Mouse (Mus musculus) embryonic fibroblast, embryonic 13.5 days (primary cell): ENCODE results near the gene Itih5. TPM values are rescaled to one million over a fixed set of nuclear protein-coding genes. Genes with fewer than 3 reads are reported as not detected.

Source experiments
- H3K27ac ChIP-seq: 2 replicates; pipeline ENCODE4 v1.5.1; 2012; ENCODE audit warnings: low read length, control low read depth, inconsistent platforms; ENCODE audit not compliant: insufficient read depth
- H3K4me1 ChIP-seq: 2 replicates; pipeline ENCODE4 v1.6.1; 2011; ENCODE audit warnings: low read length; ENCODE audit not compliant: control insufficient read depth, insufficient read depth
- H3K4me3 ChIP-seq: 2 replicates; pipeline ENCODE4 v1.5.1; 2011; ENCODE audit warnings: mild to moderate bottlenecking, control low read depth, low read length; ENCODE audit not compliant: insufficient read depth
- CTCF ChIP-seq: IDR thresholded peaks from 2 replicates; pipeline ENCODE4 v1.5.1; 2011; ENCODE audit warnings: mild to moderate bottlenecking, control low read depth, low read length, moderate library complexity, borderline replicate concordance; ENCODE audit not compliant: insufficient read depth
- POLR2A ChIP-seq: IDR thresholded peaks from 2 replicates; pipeline ENCODE4 v1.6.1; 2011; ENCODE audit warnings: low read depth, mild to moderate bottlenecking, control low read depth, low read length, moderate library complexity
- polyA plus RNA-seq: library from polyadenylated mRNA; stranded (reverse); fragments of >200 nt; gene quantifications from 2 replicates; pipeline ENCODE4 v1.2.4, GENCODE M21; 2011; ENCODE audit warnings: low read depth; ENCODE audit not compliant: missing spikeins, insufficient read length

Gene Itih5
- polyA plus RNA-seq, 1 experiment = 8.5 TPM

DNA sequence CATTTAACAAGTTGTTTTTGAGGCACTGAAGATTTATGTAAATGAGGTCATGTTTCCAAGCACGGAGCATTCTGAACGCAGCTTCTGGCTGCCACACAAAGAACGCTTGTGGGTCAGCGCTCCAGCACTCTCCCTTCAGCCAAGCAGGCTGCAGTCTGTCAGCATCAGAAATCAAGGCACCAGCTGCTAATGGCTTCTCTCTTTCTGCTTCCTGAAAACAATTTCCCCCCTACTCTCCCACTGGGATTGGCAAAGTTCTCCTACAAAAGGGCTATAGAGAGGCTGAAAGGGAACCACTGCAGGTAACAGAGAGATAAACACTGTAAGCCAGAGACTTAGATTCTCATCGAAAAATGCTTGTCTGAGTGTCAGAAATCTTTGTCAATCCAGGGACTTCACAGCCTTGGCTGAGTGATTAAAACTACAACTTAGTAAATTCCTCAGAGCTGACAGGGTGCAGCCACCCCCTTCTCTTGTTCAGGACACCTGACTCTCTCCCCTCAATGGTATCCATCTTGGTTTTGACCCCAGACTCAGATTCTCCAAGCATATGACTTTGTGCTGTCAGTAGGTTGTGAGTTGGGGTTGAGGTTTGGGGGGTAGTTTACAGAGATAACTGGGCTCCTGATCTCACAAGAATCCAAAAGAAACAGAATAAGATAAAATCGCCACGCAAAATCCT lies 63.3 kb downstream of the Itih5 start:
- no peaks in the 10 kb centered on the region for H3K4me1 ChIP-seq
- TF ChIP-seq CTCF (no peak), POLR2A (no peak)
- H3K4me3 ChIP-seq = no peak overlapping the region
- H3K27ac ChIP-seq = no peak overlapping the region

DNA sequence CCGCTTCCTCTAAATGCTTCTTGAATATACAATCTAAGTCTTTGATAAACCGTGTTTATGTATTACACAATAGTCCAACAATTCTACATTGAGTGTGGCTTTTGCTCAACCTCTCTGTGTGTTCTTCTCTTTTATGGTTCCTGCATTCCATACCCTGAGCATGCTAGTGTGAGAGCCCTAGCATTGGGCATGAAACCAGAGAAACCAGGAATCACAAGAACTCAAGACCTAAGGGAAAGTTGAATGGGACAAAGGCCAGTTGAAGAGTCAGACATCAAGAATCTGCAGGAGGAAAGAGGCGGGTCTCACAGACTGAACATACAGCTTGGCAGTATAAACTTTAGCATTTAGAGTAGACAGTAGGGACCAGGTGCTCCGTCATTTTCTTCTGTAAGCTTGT lies 68.5 kb downstream of the Itih5 start:
- Histone ChIP-seq H3K4me1 (no peaks in the 10 kb centered on the region), H3K4me3 (no peak overlapping the region), H3K27ac (no peak overlapping the region)
- no peak for TF ChIP-seq POLR2A
- no peak for TF ChIP-seq CTCF

DNA sequence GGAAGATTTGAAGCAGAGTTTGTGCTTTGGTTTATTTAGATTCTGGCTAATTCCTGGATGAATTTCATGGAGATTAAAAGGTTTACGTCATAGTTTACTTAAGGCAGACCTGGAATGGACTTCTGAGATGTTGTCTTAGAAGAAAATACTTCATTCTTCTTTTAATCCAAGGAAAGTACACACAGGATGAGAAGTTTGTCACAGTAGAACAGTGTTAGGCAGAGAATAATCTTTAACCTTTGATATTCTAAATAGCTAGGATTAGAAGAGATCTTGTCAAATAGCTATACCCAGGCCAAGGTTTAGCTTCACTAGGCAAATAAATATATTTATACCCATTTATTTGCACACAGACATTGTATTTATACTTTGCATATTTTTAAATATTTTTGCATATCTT lies 73.5 kb downstream of the Itih5 start:
- TF ChIP-seq POLR2A (no peak), CTCF (no peak)
- H3K27ac ChIP-seq = no peak overlapping the region
- no peaks in the 10 kb centered on the region for H3K4me1 ChIP-seq
- H3K4me3 ChIP-seq = no peak overlapping the region

DNA sequence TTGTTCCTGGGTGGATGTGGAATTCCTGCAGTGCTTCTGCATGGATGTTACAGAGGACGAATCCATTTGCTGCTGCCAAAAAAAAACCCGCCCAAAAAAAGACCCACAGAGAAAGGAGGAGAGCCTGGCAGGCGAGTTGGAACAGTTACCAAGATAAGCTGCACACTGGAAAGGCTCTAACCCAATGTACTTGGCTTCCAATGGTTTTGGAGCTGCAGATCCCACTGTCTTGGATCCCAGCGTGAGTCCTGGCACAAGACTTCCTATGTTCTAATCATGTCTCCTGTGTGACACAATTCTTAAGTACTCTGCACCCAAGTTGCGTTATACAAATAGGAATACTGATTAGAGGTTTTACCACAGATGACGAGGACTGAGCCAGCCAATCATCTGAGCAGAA lies 78.6 kb downstream of the Itih5 start:
- TF ChIP-seq POLR2A (no peak), CTCF (no peak)
- no peak overlapping the region for H3K4me3 ChIP-seq
- H3K4me1 ChIP-seq = no peaks in the 10 kb centered on the region
- H3K27ac ChIP-seq = no peak overlapping the region

DNA sequence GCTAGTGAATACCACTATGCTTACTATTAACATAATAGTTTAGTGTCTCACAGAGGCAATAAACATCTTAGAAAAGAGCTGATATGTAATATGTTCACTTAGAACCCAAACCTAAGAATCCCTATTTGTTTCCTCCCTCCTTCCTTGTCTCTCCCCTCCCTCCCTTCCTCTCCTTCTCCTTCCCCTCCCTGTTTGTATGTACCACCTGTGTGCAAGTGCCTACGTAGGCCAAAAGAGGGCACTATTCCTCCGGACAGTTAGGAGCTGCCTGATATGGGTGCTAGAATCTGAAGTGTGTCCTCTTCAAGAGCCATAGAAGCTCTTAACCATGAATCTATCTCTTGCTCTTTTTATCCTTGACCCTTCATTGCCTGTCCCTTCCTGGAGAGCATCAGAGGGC lies 83.2 kb downstream of the Itih5 start:
- no peak for TF ChIP-seq POLR2A
- TF ChIP-seq CTCF = no peak
- Histone ChIP-seq H3K4me1 (no peaks in the 10 kb centered on the region), H3K27ac (no peak overlapping the region), H3K4me3 (no peak overlapping the region)

DNA sequence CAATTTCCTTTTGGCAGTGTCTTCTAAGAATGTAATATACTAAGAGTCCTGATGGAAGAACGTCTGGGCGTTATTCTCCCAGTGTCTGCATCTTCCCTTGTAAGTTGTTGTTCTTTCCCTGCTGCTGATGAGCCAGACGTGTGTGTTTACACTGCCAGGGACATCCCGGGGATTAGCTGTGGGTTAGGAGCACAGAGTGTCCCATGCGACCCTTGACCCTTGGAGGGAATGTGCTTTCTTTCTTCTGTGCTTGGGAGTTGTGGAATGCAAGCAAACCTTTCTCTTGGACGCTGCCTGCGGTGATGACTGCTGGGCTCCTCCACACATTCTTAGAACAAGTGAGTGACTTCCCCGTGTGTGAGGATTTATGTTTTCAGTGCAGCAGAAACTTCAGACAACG lies 89.6 kb downstream of the Itih5 start:
- H3K27ac ChIP-seq = no peak overlapping the region
- no peaks in the 10 kb centered on the region for H3K4me1 ChIP-seq

DNA sequence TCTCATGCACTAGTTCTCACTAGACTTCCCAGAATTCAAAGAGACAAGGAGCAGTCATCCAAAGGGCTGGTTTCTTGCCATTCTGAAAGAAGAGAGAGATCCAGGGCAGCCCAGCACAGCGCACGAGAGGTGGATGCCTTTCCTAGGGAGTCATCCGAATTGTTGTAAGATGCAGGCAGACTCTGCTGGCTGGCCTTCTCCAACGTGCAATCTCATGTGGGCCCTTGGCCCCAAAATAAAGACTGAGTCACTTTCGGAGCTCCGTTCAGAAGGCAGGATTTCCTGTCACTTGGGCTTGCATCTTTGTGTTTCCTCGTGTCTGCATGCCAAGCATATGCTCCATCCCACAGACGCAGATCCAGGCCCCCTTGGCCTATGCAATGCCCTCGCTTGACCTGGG lies 97.1 kb downstream of the Itih5 start:
- Histone ChIP-seq H3K4me3 (no peak overlapping the region), H3K27ac (peak overlapping the region; percentile 76), H3K4me1 (peaks cover 5% of the 10 kb centered on the region)
- TF ChIP-seq CTCF = no peak
- no peak for TF ChIP-seq POLR2A

More for the DNA sequence above, 89.6 kb downstream of the Itih5 start:
- TF ChIP-seq CTCF (no peak), POLR2A (no peak)
- no peak overlapping the region for H3K4me3 ChIP-seq

DNA sequence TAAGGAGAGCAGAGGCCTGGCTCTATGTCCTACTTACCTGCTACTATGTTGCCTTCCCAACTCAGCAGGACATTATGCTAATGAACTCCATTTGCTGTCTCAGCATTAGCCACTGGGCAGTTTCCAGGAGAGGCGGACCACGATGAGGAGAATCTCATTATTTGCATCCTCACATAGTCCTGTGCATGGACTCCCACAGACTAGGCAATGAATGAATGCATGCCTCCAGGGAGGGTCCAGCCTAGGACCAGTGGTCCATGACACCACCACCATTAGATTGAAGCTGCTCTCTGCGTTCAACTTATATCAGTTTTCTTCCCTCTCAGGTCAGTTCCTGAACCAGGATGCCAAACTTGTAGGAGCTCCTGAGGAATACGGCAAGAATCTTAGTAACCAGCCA lies 97.6 kb downstream of the Itih5 start:
- Histone ChIP-seq H3K27ac (peak overlapping the region; percentile 61), H3K4me3 (no peak overlapping the region), H3K4me1 (peaks cover 5% of the 10 kb centered on the region)
- TF ChIP-seq POLR2A (no peak), CTCF (no peak)

DNA sequence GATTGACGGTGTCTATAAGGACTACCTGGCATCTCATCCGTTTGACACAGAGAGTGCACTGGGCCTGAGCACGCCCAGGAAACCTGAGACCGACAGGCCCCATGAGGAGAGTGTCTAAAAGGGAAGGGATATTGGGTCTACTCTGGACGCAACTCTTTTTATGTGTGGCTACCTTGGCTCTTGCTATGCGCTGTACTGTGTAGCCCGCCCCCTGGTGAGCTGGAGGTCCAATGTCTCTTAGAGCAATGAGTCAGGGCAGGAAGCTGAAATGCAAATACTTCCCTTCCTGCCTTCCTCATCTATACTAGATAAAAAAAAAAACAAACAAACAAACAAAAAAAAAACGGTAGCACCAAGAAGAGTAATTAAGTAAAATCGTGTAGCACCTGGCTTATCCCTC lies 98.1 kb downstream of the Itih5 start:
- TF ChIP-seq CTCF = no peak
- TF ChIP-seq POLR2A = no peak
- peaks cover 5% of the 10 kb centered on the region for H3K4me1 ChIP-seq
- no peak overlapping the region for H3K4me3 ChIP-seq
- no peak overlapping the region for H3K27ac ChIP-seq

DNA sequence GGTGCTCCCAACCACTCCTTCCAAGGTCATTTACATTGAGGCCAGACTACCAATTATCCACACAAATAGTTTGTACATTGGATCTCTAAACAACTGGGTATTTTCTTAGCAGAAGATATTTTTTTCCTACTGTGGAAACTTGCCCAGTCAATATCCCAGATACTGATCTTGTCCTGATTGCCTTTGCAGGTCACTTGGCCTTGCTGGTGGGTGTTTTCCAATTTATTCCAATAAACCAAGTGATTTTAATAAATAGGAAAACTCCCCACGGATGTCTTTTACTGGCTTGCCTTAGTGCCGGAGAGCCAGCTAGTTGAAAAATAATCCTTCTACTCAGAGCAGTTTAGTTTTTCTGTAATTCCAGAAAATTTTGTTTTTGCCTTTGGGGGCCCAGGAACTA lies 98.6 kb downstream of the Itih5 start:
- no peak overlapping the region for H3K27ac ChIP-seq

More for the DNA sequence above, 98.6 kb downstream of the Itih5 start:
- Histone ChIP-seq H3K4me3 (no peak overlapping the region), H3K4me1 (peaks cover 5% of the 10 kb centered on the region)
- TF ChIP-seq POLR2A = no peak
- TF ChIP-seq CTCF = no peak
